Mouse (Mus musculus) embryonic facial prominence, embryonic 11.5 days (tissue): ENCODE measurements around the gene Cdiptos. TPM values are rescaled to one million over a fixed set of nuclear protein-coding genes. Genes with fewer than 3 reads are reported as not detected.

Experiments
- ATAC-seq: fragments of 200-750 bp; cut with Nextera tagmentation; replicated peaks from 2 replicates; pipeline ENCODE4 v1.8.0; 2017; ENCODE audit warnings: low read depth; ENCODE audit not compliant: insufficient number of reproducible peaks, low FRiP score, low TSS enrichment
- DNase-seq: peaks from one replicate; pipeline ENCODE4 v3.0.0-alpha.2; 2015; ENCODE audit warnings: low spot score
- H3K27ac ChIP-seq: fragments of 300-500 bp; sonication (generic); replicated peaks from 2 replicates; pipeline ENCODE4 v1.5.1; 2014; ENCODE audit warnings: mild to moderate bottlenecking, low read depth, low read length, control low read depth
- H3K27me3 ChIP-seq: fragments of 300-500 bp; sonication (generic); 2 replicates; pipeline ENCODE4 v1.6.1; 2014; ENCODE audit warnings: mild to moderate bottlenecking, low read length, moderate library complexity, mixed read lengths; ENCODE audit not compliant: control insufficient read depth, insufficient read depth
- H3K36me3 ChIP-seq: fragments of 300-500 bp; sonication (generic); replicated peaks from 2 replicates; pipeline ENCODE4 v1.6.1; 2014; ENCODE audit warnings: low read depth, mild to moderate bottlenecking, low read length, moderate library complexity, mixed read lengths; ENCODE audit not compliant: control insufficient read depth, insufficient read depth
- H3K4me1 ChIP-seq: fragments of 300-500 bp; sonication (generic); 2 replicates; pipeline ENCODE4 v1.6.1; 2014; ENCODE audit warnings: low read length, mixed read lengths; ENCODE audit not compliant: control insufficient read depth, insufficient read depth
- H3K4me2 ChIP-seq: fragments of 300-500 bp; sonication (generic); 2 replicates; pipeline ENCODE4 v1.6.1; 2014; ENCODE audit warnings: low read depth, mild to moderate bottlenecking, control low read depth, low read length, moderate library complexity
- H3K4me3 ChIP-seq: fragments of 300-500 bp; sonication (generic); 2 replicates; pipeline ENCODE4 v1.5.1; 2014; ENCODE audit warnings: low read depth, low read length, control low read depth
- H3K9ac ChIP-seq: fragments of 300-500 bp; sonication (generic); replicated peaks from 2 replicates; pipeline ENCODE4 v1.6.1; 2014; ENCODE audit warnings: mild to moderate bottlenecking, control low read depth, low read length
- H3K9me3 ChIP-seq: fragments of 300-500 bp; sonication (generic); replicated peaks from 2 replicates; pipeline ENCODE4 v1.6.1; 2016; ENCODE audit warnings: mild to moderate bottlenecking, low read length, inconsistent platforms, mixed read lengths; ENCODE audit not compliant: control insufficient read depth
- WGBS: fragments of 180-500 bp; shearing (Covaris S2); extraction: QIAGEN DNeasy Blood & Tissue Kit; methylation state at CpG from one replicate; pipeline ENCODE4 v1.1.7; 2014; 5-methylcytosine and 5-hydroxymethylcytosine counted together
- polyA plus RNA-seq: library from polyadenylated mRNA; unstranded; fragments of >200 nt; fragmentation: Nextera tagmentation; extraction: Ambion mirVana; gene quantifications from 2 replicates; pipeline ENCODE4 v1.2.1, GENCODE M21; 2014

The Cdiptos gene
- polyA plus RNA-seq, 1 experiment from 2014 or later = 2.0 TPM

GRCm38 (mm10) chr7:127016486-127016938 lies 40.6 kb upstream of the Cdiptos start:
- Histone ChIP-seq H3K9me3 (no peaks in the 10 kb centered on the region), H3K27ac (peak overlapping the region; percentile 88), H3K4me1 (peaks cover 13% of the 10 kb centered on the region), H3K4me3 (peak overlapping the region; percentile 66), H3K27me3 (no peaks in the 10 kb centered on the region), H3K4me2 (peak overlapping the region; percentile 85), H3K36me3 (peaks cover 4% of the 10 kb centered on the region), H3K9ac (peak overlapping the region; percentile 87)
- 0% methylated on average over 22 of the region's 22 CpGs for WGBS
- ATAC-seq (peak; percentile 32), DNase-seq (no peak)

GRCm38 (mm10) chr7:127016481-127016485 lies 40.4 kb upstream of the Cdiptos start, which contains the start of gene Pagr1b:
Gene Pagr1b (minus strand): TSS chr7:127016484.
- no peak for DNase-seq
- H3K36me3 ChIP-seq = peaks cover 4% of the 10 kb centered on the region
- no peak for ATAC-seq
- peak within 1 kb of the TSS; percentile 66 for H3K4me3 ChIP-seq
- peaks cover 13% of the 10 kb centered on the region for H3K4me1 ChIP-seq
- no peaks in the 10 kb centered on the region for H3K9me3 ChIP-seq
- no peaks in the 10 kb centered on the region for H3K27me3 ChIP-seq
- peak within 1 kb of the TSS; percentile 88 for H3K27ac ChIP-seq
- peak within 1 kb of the TSS; percentile 85 for H3K4me2 ChIP-seq
- H3K9ac ChIP-seq = peak within 1 kb of the TSS; percentile 87

DNA sequence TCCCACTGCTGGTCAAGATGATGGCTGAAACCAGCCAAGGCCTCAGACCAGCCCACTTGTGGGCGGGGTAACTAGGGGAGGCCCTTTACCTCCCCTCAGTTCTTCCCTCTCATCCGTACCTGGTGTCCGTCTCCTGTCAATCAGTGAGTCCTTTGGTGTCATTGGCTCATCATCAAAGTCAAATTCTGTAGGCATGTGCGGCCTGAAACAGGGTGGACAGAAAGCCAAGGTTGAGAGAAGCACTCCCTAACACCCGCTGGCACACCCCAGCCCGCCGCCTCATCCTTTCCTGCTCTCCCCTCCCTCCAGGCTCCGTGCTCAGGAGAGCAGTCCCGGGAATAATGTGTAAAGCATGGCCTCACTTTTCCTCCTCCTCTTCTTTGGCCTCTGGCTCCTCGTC lies 40.2 kb upstream of the Cdiptos start:
- Histone ChIP-seq H3K27me3 (no peaks in the 10 kb centered on the region), H3K36me3 (peaks cover 4% of the 10 kb centered on the region), H3K27ac (peak overlapping the region; percentile 88), H3K4me3 (peak overlapping the region; percentile 66), H3K4me1 (peaks cover 13% of the 10 kb centered on the region), H3K9me3 (no peaks in the 10 kb centered on the region), H3K4me2 (peak overlapping the region; percentile 85), H3K9ac (peak overlapping the region; percentile 87)
- DNase-seq = peak; percentile 61
- ATAC-seq = peak; percentile 15; the same call in 1 of the 2 replicates
- WGBS = 2% methylated on average over 10 of the region's 10 CpGs

DNA sequence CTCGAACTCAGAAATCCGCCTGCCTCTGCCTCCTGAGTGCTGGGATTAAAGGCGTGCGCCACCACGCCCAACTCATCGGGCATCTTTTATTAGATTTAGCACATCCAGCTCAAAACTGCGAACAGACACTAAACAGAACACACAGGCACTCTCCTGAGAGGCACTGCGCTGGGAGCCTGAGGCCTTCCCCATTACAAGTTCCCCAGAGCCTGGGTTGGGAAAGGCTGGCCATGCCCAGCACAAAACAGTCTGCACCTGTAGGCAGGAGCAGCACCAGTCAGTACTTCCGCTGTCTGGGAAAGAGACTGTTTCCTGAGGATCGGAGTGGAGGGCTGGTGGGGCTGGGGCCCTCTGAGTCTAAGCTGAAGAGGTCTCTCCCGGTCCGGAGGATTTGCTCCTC lies 39.1 kb upstream of the Cdiptos start:
- peaks cover 4% of the 10 kb centered on the region for H3K36me3 ChIP-seq
- DNase-seq = no peak
- H3K4me3 ChIP-seq = no peak overlapping the region
- peaks cover 11% of the 10 kb centered on the region for H3K4me1 ChIP-seq
- H3K27ac ChIP-seq = no peak overlapping the region
- H3K4me2 ChIP-seq = peak overlapping the region; percentile 85; the same call in 1 of the 2 replicates
- H3K9ac ChIP-seq = peak overlapping the region; percentile 22; the same call in 1 of the 2 replicates
- 92% methylated on average over 12 of the region's 12 CpGs for WGBS
- no peaks in the 10 kb centered on the region for H3K9me3 ChIP-seq
- no peak for ATAC-seq
- H3K27me3 ChIP-seq = no peaks in the 10 kb centered on the region

DNA sequence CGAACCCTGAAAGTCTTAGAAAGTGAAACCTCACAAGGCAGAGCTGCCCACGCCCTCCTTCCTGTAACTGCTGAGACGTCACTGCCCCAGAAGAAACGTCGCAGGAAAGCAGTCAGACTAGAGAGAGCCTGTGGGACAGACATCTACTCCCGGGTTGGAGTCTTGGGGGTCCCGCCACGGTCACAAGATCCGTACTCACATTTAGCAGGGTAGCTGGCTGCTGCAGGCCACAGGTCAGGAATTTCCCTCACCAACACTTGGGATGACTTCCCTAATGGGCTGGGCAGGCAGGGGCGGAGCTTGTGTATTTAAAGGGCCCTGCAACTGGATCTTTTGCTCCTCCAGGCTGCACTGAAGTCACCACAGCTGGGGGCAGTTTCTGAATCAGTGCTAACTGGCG lies 38.4 kb upstream of the Cdiptos start, which contains the start of gene Mvp:
Gene Mvp, minus strand, starts transcription at position 302 of the 400 bp plus-strand sequence.
- Histone ChIP-seq H3K27me3 (no peaks in the 10 kb centered on the region), H3K4me3 (peak within 1 kb of the TSS; percentile 18), H3K9me3 (no peaks in the 10 kb centered on the region), H3K36me3 (peaks cover 4% of the 10 kb centered on the region), H3K27ac (no peak within 1 kb of the TSS), H3K4me2 (peak within 1 kb of the TSS; percentile 85), H3K4me1 (peaks cover 11% of the 10 kb centered on the region; the same call in 1 of the 2 replicates), H3K9ac (peak within 1 kb of the TSS; percentile 41)
- DNase-seq (peak; percentile 54), ATAC-seq (no peak)
- WGBS = 45% methylated on average over 11 of the region's 11 CpGs

DNA sequence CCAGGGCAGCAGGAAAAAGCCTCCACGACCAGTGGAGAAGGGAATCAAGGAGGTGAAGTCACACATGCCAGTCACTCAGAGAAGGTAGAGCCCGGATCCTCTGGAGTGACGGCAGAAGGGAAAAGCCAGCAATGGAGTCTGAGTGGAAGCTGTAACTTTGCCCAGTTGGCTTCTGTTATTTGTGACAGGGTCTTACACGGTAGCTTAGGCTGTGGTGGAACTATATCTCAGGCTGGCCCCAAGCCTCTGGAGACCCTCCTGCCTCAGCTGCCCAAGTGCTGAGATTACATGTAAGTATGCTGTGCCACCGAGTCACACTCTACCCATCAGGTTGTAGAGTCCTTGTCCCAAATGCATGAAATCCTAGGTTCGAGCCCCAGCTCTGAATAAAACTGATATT lies 37.5 kb upstream of the Cdiptos start:
- Histone ChIP-seq H3K9ac (no peak overlapping the region), H3K4me2 (no peak overlapping the region), H3K4me1 (peaks cover 11% of the 10 kb centered on the region; the same call in 1 of the 2 replicates), H3K27ac (no peak overlapping the region), H3K9me3 (no peaks in the 10 kb centered on the region), H3K4me3 (no peak overlapping the region), H3K27me3 (no peaks in the 10 kb centered on the region), H3K36me3 (peaks cover 4% of the 10 kb centered on the region)
- DNase-seq (no peak), ATAC-seq (no peak)
- 97% methylated on average over 6 of the region's 6 CpGs for WGBS

DNA sequence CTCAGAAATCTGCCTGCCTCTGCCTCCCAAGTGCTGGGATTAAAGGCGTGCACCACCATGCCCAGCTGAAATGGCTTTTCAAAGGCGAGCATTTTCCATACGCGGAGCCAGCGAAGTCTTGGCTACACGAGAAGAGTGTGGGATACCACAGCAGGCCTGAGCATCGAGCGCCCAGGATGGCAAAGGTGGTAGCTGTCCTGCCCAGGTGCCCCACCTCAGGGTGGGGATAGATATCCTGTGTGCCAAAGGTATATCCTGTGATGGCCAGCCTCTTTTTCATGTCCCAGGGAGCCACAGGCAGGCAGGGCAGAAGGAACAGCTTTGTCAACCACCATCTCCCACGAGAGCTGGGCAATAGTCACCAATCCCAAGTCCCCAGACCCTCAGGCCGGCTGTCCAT lies 36.9 kb upstream of the Cdiptos start:
- H3K4me1 ChIP-seq = peaks cover 11% of the 10 kb centered on the region; the same call in 1 of the 2 replicates
- WGBS = 96% methylated on average over 10 of the region's 10 CpGs
- no peak overlapping the region for H3K4me2 ChIP-seq
- H3K4me3 ChIP-seq = no peak overlapping the region
- no peaks in the 10 kb centered on the region for H3K9me3 ChIP-seq
- no peak overlapping the region for H3K27ac ChIP-seq
- H3K36me3 ChIP-seq = peaks cover 4% of the 10 kb centered on the region
- H3K9ac ChIP-seq = no peak overlapping the region
- ATAC-seq (no peak), DNase-seq (no peak)
- no peaks in the 10 kb centered on the region for H3K27me3 ChIP-seq

GRCm38 (mm10) chr7:127012374-127012773 lies 36.5 kb upstream of the Cdiptos start:
- Histone ChIP-seq H3K36me3 (peaks cover 4% of the 10 kb centered on the region), H3K27me3 (no peaks in the 10 kb centered on the region), H3K4me2 (no peak overlapping the region), H3K4me3 (no peak overlapping the region), H3K9me3 (no peaks in the 10 kb centered on the region), H3K4me1 (peaks cover 11% of the 10 kb centered on the region; the same call in 1 of the 2 replicates), H3K9ac (no peak overlapping the region), H3K27ac (no peak overlapping the region)
- WGBS = 86% methylated on average over 6 of the region's 6 CpGs
- ATAC-seq = no peak
- DNase-seq = no peak
